Mouse (Mus musculus) CH12.LX (cell line): ENCODE results near the gene Gm4881. TPM values are rescaled to one million over a fixed set of nuclear protein-coding genes. Genes with fewer than 3 reads are reported as not detected.
A peak's percentile ranks its signal among the peaks of the same experiment; 100 is the strongest.

Source experiments
- DNase-seq: peaks from one replicate; pipeline ENCODE4 v3.0.0-alpha.2; 2013; ENCODE audit errors: extremely low read depth
- H3K27ac ChIP-seq: 2 replicates; pipeline ENCODE4 v1.5.1; 2012; ENCODE audit warnings: low read depth, mild to moderate bottlenecking, control low read depth, moderate library complexity; ENCODE audit not compliant: insufficient read depth
- H3K27me3 ChIP-seq: replicated peaks from 2 replicates; pipeline ENCODE3; 2012; ENCODE audit warnings: inconsistent platforms
- H3K36me3 ChIP-seq, 2 experiments: replicated peaks in 1 of 2; 2 replicates each; pipeline versions ENCODE3 to v1.6.1; 2012; ENCODE audit warnings: inconsistent platforms in 1 of 2, low read length in 1 of 2, mild to moderate bottlenecking in 1 of 2, mixed read lengths in 1 of 2, moderate library complexity in 1 of 2; ENCODE audit not compliant: control insufficient read depth in 1 of 2, insufficient read depth in 1 of 2
- H3K4me1 ChIP-seq, 2 experiments: 2 replicates each; pipeline ENCODE4 v1.6.1; 2012; ENCODE audit warnings: inconsistent platforms in 1 of 2, moderate library complexity in 1 of 2; ENCODE audit not compliant: insufficient read depth in 2 of 2, control insufficient read depth in 1 of 2
- H3K4me2 ChIP-seq: 2 replicates; pipeline ENCODE4 v1.6.1; 2012; ENCODE audit warnings: low read depth, mild to moderate bottlenecking, control low read depth; ENCODE audit not compliant: poor library complexity, insufficient read depth, severe bottlenecking
- H3K4me3 ChIP-seq, 3 experiments: fragments of 150-350 bp in 1 of 3; sonication (generic) in 1 of 3; replicated peaks in 1 of 3; 2 replicates each; pipeline versions ENCODE3 to v1.5.1; 2011 to 2012; ENCODE audit warnings: low read depth in 2 of 3, low read length in 2 of 3, mild to moderate bottlenecking in 2 of 3, moderate library complexity in 2 of 3, control low read depth in 1 of 3, improper control_type of control experiment in 1 of 3, inconsistent platforms in 1 of 3, mixed read lengths in 1 of 3; ENCODE audit not compliant: poor library complexity in 1 of 3
- H3K79me2 ChIP-seq: replicated peaks from 2 replicates; pipeline ENCODE4 v1.6.1; 2012; ENCODE audit warnings: mild to moderate bottlenecking, moderate library complexity; ENCODE audit not compliant: control insufficient read depth, poor library complexity, insufficient read depth, severe bottlenecking; ENCODE audit errors: extremely low read depth
- H3K9ac ChIP-seq: 2 replicates; pipeline ENCODE4 v1.6.1; 2012; ENCODE audit warnings: low read depth, mild to moderate bottlenecking, control low read depth, moderate library complexity; ENCODE audit not compliant: insufficient read depth
- H3K9me3 ChIP-seq: replicated peaks from 2 replicates; pipeline ENCODE3; 2012; ENCODE audit warnings: low read length, inconsistent platforms, mixed read lengths
- CHD2 ChIP-seq: IDR thresholded peaks from 2 replicates; pipeline ENCODE4 v1.6.1; 2011; ENCODE audit warnings: low read length, improper control_type of control experiment
- CTCF ChIP-seq, 2 experiments: IDR thresholded peaks in 1 of 2; conservative IDR thresholded peaks in 1 of 2; 2 replicates each; pipeline ENCODE4 v1.5.1; 2011 to 2012; ENCODE audit warnings: low read depth in 2 of 2, low read length in 2 of 2, improper control_type of control experiment in 1 of 2, inconsistent platforms in 1 of 2, mild to moderate bottlenecking in 1 of 2, moderate library complexity in 1 of 2
- E2F4 ChIP-seq: IDR thresholded peaks from 2 replicates; pipeline ENCODE4 v1.6.1; 2011; ENCODE audit warnings: low read depth, low read length, improper control_type of control experiment; ENCODE audit not compliant: insufficient replicate concordance
- ELF1 ChIP-seq: IDR thresholded peaks from 2 replicates; pipeline ENCODE4 v1.6.1; 2014; ENCODE audit warnings: low read depth, mild to moderate bottlenecking, inconsistent platforms, low read length, improper control_type of control experiment
- EP300 ChIP-seq: IDR thresholded peaks from 2 replicates; pipeline ENCODE4 v1.6.1; 2011; ENCODE audit warnings: low read length, improper control_type of control experiment
- ETS1 ChIP-seq: conservative IDR thresholded peaks from 2 replicates; pipeline ENCODE4 v1.6.1; 2012; ENCODE audit warnings: low read depth, mild to moderate bottlenecking, inconsistent platforms, low read length, improper control_type of control experiment, moderate library complexity
- GABPA ChIP-seq: IDR thresholded peaks from 2 replicates; pipeline ENCODE4 v1.6.1; 2012; ENCODE audit warnings: low read depth, low read length, improper control_type of control experiment, inconsistent platforms; ENCODE audit not compliant: insufficient replicate concordance
- IRF4 ChIP-seq: IDR thresholded peaks from 2 replicates; pipeline ENCODE4 v1.6.1; 2014; ENCODE audit warnings: low read depth, mild to moderate bottlenecking, inconsistent platforms, low read length, improper control_type of control experiment
- JUN ChIP-seq: IDR thresholded peaks from 2 replicates; pipeline ENCODE4 v1.6.1; 2011; ENCODE audit warnings: low read depth, mild to moderate bottlenecking, low read length, improper control_type of control experiment, moderate library complexity; ENCODE audit not compliant: insufficient read depth
- KAT2A ChIP-seq: IDR thresholded peaks from 2 replicates; pipeline ENCODE4 v1.6.1; 2012; ENCODE audit warnings: low read length, improper control_type of control experiment, inconsistent platforms; ENCODE audit not compliant: insufficient replicate concordance
- MAX ChIP-seq: IDR thresholded peaks from 2 replicates; pipeline ENCODE4 v1.6.1; 2011; ENCODE audit warnings: low read length, improper control_type of control experiment
- NELFE ChIP-seq: IDR thresholded peaks from 2 replicates; pipeline ENCODE4 v1.6.1; 2011; ENCODE audit warnings: low read depth, low read length, improper control_type of control experiment
- NRF1 ChIP-seq: IDR thresholded peaks from 2 replicates; pipeline ENCODE4 v1.6.1; 2014; ENCODE audit warnings: low read depth, mild to moderate bottlenecking, inconsistent platforms, low read length, improper control_type of control experiment, moderate library complexity
- PAX5 ChIP-seq: IDR thresholded peaks from 2 replicates; pipeline ENCODE4 v1.6.1; 2012; ENCODE audit warnings: low read length, inconsistent platforms, mixed read lengths
- POLR2A ChIP-seq: IDR thresholded peaks from 2 replicates; pipeline ENCODE4 v1.6.1; 2011; ENCODE audit warnings: low read depth, mild to moderate bottlenecking, improper control_type of control experiment, low read length
- TBP ChIP-seq: conservative IDR thresholded peaks from 2 replicates; pipeline ENCODE4 v1.6.1; 2011; ENCODE audit warnings: low read depth, low read length, improper control_type of control experiment
- TCF12 ChIP-seq: IDR thresholded peaks from 2 replicates; pipeline ENCODE4 v1.6.1; 2014; ENCODE audit warnings: low read depth, mild to moderate bottlenecking, inconsistent platforms, low read length, improper control_type of control experiment
- UBTF ChIP-seq: IDR thresholded peaks from 2 replicates; pipeline ENCODE4 v1.6.1; 2012; ENCODE audit warnings: low read depth, mild to moderate bottlenecking, inconsistent platforms, low read length, improper control_type of control experiment, moderate library complexity
- USF1 ChIP-seq: IDR thresholded peaks from 2 replicates; pipeline ENCODE4 v1.6.1; 2014; ENCODE audit warnings: low read depth, mild to moderate bottlenecking, inconsistent platforms, low read length, improper control_type of control experiment
- ZMIZ1 ChIP-seq: IDR thresholded peaks from 2 replicates; pipeline ENCODE4 v1.6.1; 2012; ENCODE audit warnings: low read depth, mild to moderate bottlenecking, inconsistent platforms, low read length, improper control_type of control experiment
- ZNF384 ChIP-seq: IDR thresholded peaks from 2 replicates; pipeline ENCODE4 v1.6.1; 2012; ENCODE audit warnings: low read depth, low read length, improper control_type of control experiment, inconsistent platforms
- dilution Hi-C: fragments of 300-500 bp; cut with MboI; formaldehyde crosslinking; loops from 2 replicates; pipeline ENCODE4 v1.14.3; 2020; ENCODE audit warnings: low sequenced_read_pairs; ENCODE audit not compliant: extremely low pct_unique_long_range_greater_than_20kb, extremely low pct_ligation_motif_present
- in situ Hi-C: fragments of 300-500 bp; cut with MboI; formaldehyde crosslinking; loops from 3 replicates; pipeline ENCODE4 v1.14.3; 2019; ENCODE audit warnings: low sequenced_read_pairs, low pct_ligation_motif_present, low pct_unique_long_range_greater_than_20kb, mixed read lengths
- polyA plus RNA-seq: library from polyadenylated mRNA; unstranded; fragments of >175 nt; gene quantifications from 2 replicates; pipeline ENCODE4 v1.2.1, GENCODE M21; 2012; ENCODE audit warnings: low read depth; ENCODE audit not compliant: insufficient read length
- total RNA-seq, 2 experiments: library from RNA; depleted of rRNA; stranded (reverse); fragments of 300-350 nt in 1 of 2; fragments of >200 nt in 1 of 2; gene quantifications; 2 replicates each; pipeline ENCODE4 v1.2.3; 2012 to 2014

Gene Gm4881
- total and polyA plus RNA-seq, 3 experiments: not detected

- dilution Hi-C loops: no loop called here
- Histone ChIP-seq H3K4me1 (peaks cover 0 to 7% of the 10 kb centered on the region in 2 experiments; a peak in 2 of 4 replicates), H3K27me3 (peaks cover 61% of the 10 kb centered on the region), H3K79me2 (no peaks in the 10 kb centered on the region), H3K4me2 (no peak overlapping the region), H3K4me3 (no peak overlapping the region), H3K9me3 (peaks cover 4% of the 10 kb centered on the region)
- no peak for DNase-seq
- no peak for TF ChIP-seq MAX
- TF ChIP-seq E2F4: no peak
- TF ChIP-seq JUN: no peak
- no peak for TF ChIP-seq POLR2A
- TF ChIP-seq ZNF384: no peak
- no peak for TF ChIP-seq PAX5
- TF ChIP-seq ZMIZ1: no peak
- TF ChIP-seq CHD2: no peak
- TF ChIP-seq ELF1: no peak
- TF ChIP-seq UBTF: no peak
- no peak for TF ChIP-seq CTCF (conservative IDR thresholded peaks at IDR 0.05 in 1 of 2, IDR thresholded peaks at IDR 0.05 in 1 of 2; ENCODE audit: low read depth in 2 of 2, low read length in 2 of 2)
- no peak for TF ChIP-seq ETS1
- TF ChIP-seq IRF4: no peak
- TF ChIP-seq NRF1: no peak
- no peak for TF ChIP-seq GABPA
- no peak for TF ChIP-seq TBP
- no peak for TF ChIP-seq KAT2A
- TF ChIP-seq, all 38 proteins: peak for 0
- Histone ChIP-seq H3K27ac (no peak overlapping the region), H3K36me3 (no peaks in the 10 kb centered on the region), H3K9ac (no peak overlapping the region)
- in situ Hi-C loops: no loop called here
These were observed 10.9 kb upstream of the Gm4881 start for GRCm38 (mm10) chr7:24955226-24955625.

- Histone ChIP-seq H3K9me3 (peaks cover 6% of the 10 kb centered on the region), H3K4me2 (peak overlapping the region; percentile 70), H3K9ac (peak overlapping the region; percentile 63; the same call in 1 of the 2 replicates), H3K27me3 (peaks cover 66% of the 10 kb centered on the region), H3K79me2 (no peaks in the 10 kb centered on the region), H3K36me3 (no peaks in the 10 kb centered on the region), H3K4me1 (peaks cover 0 to 7% of the 10 kb centered on the region in 2 experiments; a peak in 2 of 4 replicates), H3K4me3 (no peak overlapping the region), H3K27ac (no peak overlapping the region)
- no peak for DNase-seq
- dilution Hi-C loops (no loop called here), in situ Hi-C loops (loop anchor here (5.0 kb wide), 1 partner anchor 67 kb away; no protein-coding TSS in a partner anchor)
- TF ChIP-seq IRF4 (no peak), USF1 (no peak), TCF12 (no peak), NELFE (no peak), ZNF384 (no peak), CHD2 (no peak), EP300 (no peak), ELF1 (no peak)
These were observed 10.2 kb upstream of the Gm4881 start for GRCm38 (mm10) chr7:24954450-24954849.
